Mouse (Mus musculus) forebrain, embryonic 15.5 days (tissue): ENCODE results near the gene Evc. TPM values are rescaled to one million over a fixed set of nuclear protein-coding genes. Genes with fewer than 3 reads are reported as not detected.

Experiments
- ATAC-seq: fragments of 200-750 bp; cut with Nextera tagmentation; replicated peaks from 2 replicates; pipeline ENCODE4 v1.8.0; 2017; ENCODE audit warnings: mild to moderate bottlenecking, moderate TSS enrichment, moderate library complexity
- H3K27ac ChIP-seq: fragments of 300-500 bp; sonication (generic); replicated peaks from 2 replicates; pipeline ENCODE4 v1.5.1; 2015; ENCODE audit warnings: mild to moderate bottlenecking, inconsistent platforms
- H3K27me3 ChIP-seq: fragments of 300-500 bp; sonication (generic); 2 replicates; pipeline ENCODE4 v1.6.1; 2015; ENCODE audit warnings: inconsistent platforms
- H3K36me3 ChIP-seq: fragments of 300-500 bp; sonication (generic); 2 replicates; pipeline ENCODE4 v1.6.1; 2015; ENCODE audit warnings: mild to moderate bottlenecking, inconsistent platforms
- H3K4me1 ChIP-seq: fragments of 300-500 bp; sonication (generic); 2 replicates; pipeline ENCODE4 v1.6.1; 2015; ENCODE audit warnings: inconsistent platforms
- H3K4me2 ChIP-seq: fragments of 300-500 bp; sonication (generic); replicated peaks from 2 replicates; pipeline ENCODE4 v1.6.1; 2015; ENCODE audit warnings: mild to moderate bottlenecking, inconsistent platforms
- H3K4me3 ChIP-seq: fragments of 300-500 bp; sonication (generic); 2 replicates; pipeline ENCODE4 v1.5.1; 2015; ENCODE audit warnings: mild to moderate bottlenecking, inconsistent platforms
- H3K9ac ChIP-seq: fragments of 300-500 bp; sonication (generic); replicated peaks from 2 replicates; pipeline ENCODE4 v1.6.1; 2015; ENCODE audit warnings: mild to moderate bottlenecking, inconsistent platforms
- H3K9me3 ChIP-seq: fragments of 300-500 bp; sonication (generic); 2 replicates; pipeline ENCODE4 v1.6.1; 2016; ENCODE audit warnings: inconsistent platforms
- WGBS: fragments of 180-500 bp; shearing (Covaris S2); methylation state at CpG from one replicate; pipeline ENCODE4 v1.1.7; 2015; ENCODE audit warnings: mixed read lengths; 5-methylcytosine and 5-hydroxymethylcytosine counted together
- polyA plus RNA-seq: library from polyadenylated mRNA; unstranded; fragments of >200 nt; fragmentation: Nextera tagmentation; extraction: Ambion mirVana; gene quantifications from 2 replicates; pipeline ENCODE4 v1.2.1, GENCODE M21; 2015

Gene Evc
- polyA plus RNA-seq, result 7.1 and 9.3 TPM in 2 replicates

DNA sequence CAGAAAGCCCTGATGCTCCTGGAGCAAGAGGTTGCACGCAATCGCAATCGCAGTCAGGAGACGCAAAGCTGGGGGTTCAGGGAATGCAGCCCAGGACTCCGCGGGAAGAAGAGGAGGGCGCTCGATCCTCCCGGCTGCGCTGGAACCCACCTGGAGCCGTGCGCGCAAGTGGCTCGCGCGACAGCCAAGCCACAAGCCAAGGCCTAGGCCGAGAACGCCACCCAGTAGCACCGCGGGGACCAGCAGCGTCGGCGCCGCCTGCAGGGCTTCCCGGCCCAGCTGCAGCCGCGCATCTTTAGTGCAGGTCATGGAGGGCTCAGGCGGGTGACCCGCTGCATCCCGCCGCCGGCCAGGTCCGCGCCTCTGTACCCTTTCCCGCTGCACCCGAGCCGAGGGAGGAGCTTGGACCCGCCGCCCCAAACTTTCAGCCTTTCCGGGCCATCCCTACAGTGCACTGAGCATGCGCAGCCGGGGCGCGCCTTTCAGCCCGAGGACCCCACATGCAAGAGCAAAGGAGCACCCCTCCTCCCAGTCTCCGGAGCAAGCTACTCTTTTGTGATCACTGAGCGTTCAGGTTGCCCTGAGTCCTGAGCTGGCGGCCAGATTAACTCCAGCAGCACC is at the start of gene Evc:
TSS of gene Evc (minus strand) at position 410 of the 621 bp plus-strand sequence.
- WGBS, result under 1% methylated on average over 48 of the region's 48 CpGs
- peak within 1 kb of the TSS; percentile 79 for H3K4me3 ChIP-seq
- no peaks in the 10 kb centered on the region for H3K36me3 ChIP-seq
- H3K9ac ChIP-seq, result peak within 1 kb of the TSS; percentile 63
- peak; percentile 76 for ATAC-seq
- no peaks in the 10 kb centered on the region for H3K9me3 ChIP-seq
- H3K4me1 ChIP-seq, result peaks cover 38% of the 10 kb centered on the region
- no peak within 1 kb of the TSS for H3K27ac ChIP-seq
- no peaks in the 10 kb centered on the region for H3K27me3 ChIP-seq
- peak within 1 kb of the TSS; percentile 100 for H3K4me2 ChIP-seq

GRCm38 (mm10) chr5:37383570-37383969 is 46.9 kb upstream of the Evc start:
- no peak overlapping the region for H3K27ac ChIP-seq
- no peaks in the 10 kb centered on the region for H3K4me1 ChIP-seq
- no peaks in the 10 kb centered on the region for H3K9me3 ChIP-seq
- H3K27me3 ChIP-seq, result no peaks in the 10 kb centered on the region
- no peaks in the 10 kb centered on the region for H3K36me3 ChIP-seq
- no peak overlapping the region for H3K9ac ChIP-seq
- WGBS, result 87% methylated on average over 3 of the region's 3 CpGs
- ATAC-seq, result no peak
- H3K4me2 ChIP-seq, result no peak overlapping the region
- no peak overlapping the region for H3K4me3 ChIP-seq

- H3K27ac ChIP-seq, result no peak overlapping the region
- no peak overlapping the region for H3K4me2 ChIP-seq
- no peaks in the 10 kb centered on the region for H3K27me3 ChIP-seq
- no peak for ATAC-seq
- no peaks in the 10 kb centered on the region for H3K36me3 ChIP-seq
- 89% methylated on average over 4 of the region's 4 CpGs for WGBS
- H3K4me3 ChIP-seq, result no peak overlapping the region
- no peak overlapping the region for H3K9ac ChIP-seq
- no peaks in the 10 kb centered on the region for H3K9me3 ChIP-seq
- H3K4me1 ChIP-seq, result peaks cover 5% of the 10 kb centered on the region; the same call in 1 of the 2 replicates
Observed at GRCm38 (mm10) chr5:37380641-37381040, 43.9 kb upstream of the Evc start.

GRCm38 (mm10) chr5:37377376-37377775 is 40.7 kb upstream of the Evc start:
- Histone ChIP-seq H3K9me3 (no peaks in the 10 kb centered on the region), H3K4me2 (no peak overlapping the region), H3K4me3 (no peak overlapping the region), H3K9ac (no peak overlapping the region), H3K27me3 (no peaks in the 10 kb centered on the region), H3K27ac (peak overlapping the region; percentile 54), H3K36me3 (no peaks in the 10 kb centered on the region), H3K4me1 (peaks cover 5% of the 10 kb centered on the region; the same call in 1 of the 2 replicates)
- 61% methylated on average over 7 of the region's 7 CpGs for WGBS
- ATAC-seq, result peak; percentile 26

GRCm38 (mm10) chr5:37368796-37369195 is 32.1 kb upstream of the Evc start:
- Histone ChIP-seq H3K4me2 (no peak overlapping the region), H3K27me3 (no peaks in the 10 kb centered on the region), H3K4me1 (peaks cover 13% of the 10 kb centered on the region; the same call in 1 of the 2 replicates), H3K9ac (no peak overlapping the region), H3K36me3 (no peaks in the 10 kb centered on the region), H3K9me3 (no peaks in the 10 kb centered on the region), H3K4me3 (no peak overlapping the region), H3K27ac (peak overlapping the region; percentile 11; the same call in 1 of the 2 replicates)
- 0 out of 2 replicates have a peak, but pooled peaks have one; percentile 26 for ATAC-seq
- WGBS, result 76% methylated on average over 8 of the region's 8 CpGs

GRCm38 (mm10) chr5:37365751-37366150 is 29.1 kb upstream of the Evc start:
- ATAC-seq, result peak; percentile 42; the same call in 1 of the 2 replicates

GRCm38 (mm10) chr5:37363284-37363683 is 26.6 kb upstream of the Evc start:
- H3K4me3 ChIP-seq, result no peak overlapping the region
- no peak overlapping the region for H3K9ac ChIP-seq
- 88% methylated on average over 5 of the region's 5 CpGs for WGBS
- H3K27ac ChIP-seq, result no peak overlapping the region
- H3K4me2 ChIP-seq, result no peak overlapping the region
- no peaks in the 10 kb centered on the region for H3K36me3 ChIP-seq
- no peaks in the 10 kb centered on the region for H3K9me3 ChIP-seq
- H3K27me3 ChIP-seq, result no peaks in the 10 kb centered on the region
- ATAC-seq, result no peak
- H3K4me1 ChIP-seq, result peaks cover 13% of the 10 kb centered on the region; the same call in 1 of the 2 replicates

More at GRCm38 (mm10) chr5:37365751-37366150, 29.1 kb upstream of the Evc start:
- H3K27me3 ChIP-seq, result no peaks in the 10 kb centered on the region
- H3K27ac ChIP-seq, result peak overlapping the region; percentile 12
- no peaks in the 10 kb centered on the region for H3K36me3 ChIP-seq
- no peak overlapping the region for H3K9ac ChIP-seq
- H3K9me3 ChIP-seq, result no peaks in the 10 kb centered on the region
- no peak overlapping the region for H3K4me2 ChIP-seq
- H3K4me3 ChIP-seq, result no peak overlapping the region
- H3K4me1 ChIP-seq, result peaks cover 13% of the 10 kb centered on the region; the same call in 1 of the 2 replicates

DNA sequence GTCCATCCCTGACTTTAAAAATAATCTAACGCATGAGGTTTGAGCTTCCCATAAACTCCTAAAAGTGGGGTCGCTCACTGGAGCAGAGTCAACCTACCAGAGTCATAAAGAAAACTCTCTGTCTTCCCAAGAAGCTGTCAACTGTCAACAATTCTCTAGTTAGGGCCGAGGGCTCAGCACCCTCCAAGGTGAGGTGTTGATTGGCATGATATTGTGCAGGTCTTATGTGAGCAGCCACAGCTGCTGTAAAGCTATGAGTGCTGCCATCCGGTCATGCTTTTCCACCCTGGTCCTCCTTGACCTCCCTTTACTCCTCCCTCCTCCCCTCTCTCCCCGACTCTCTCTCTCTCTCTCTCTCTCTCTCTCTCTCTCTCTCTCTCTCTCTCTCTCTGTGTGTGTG is 25.9 kb upstream of the Evc start:
- Histone ChIP-seq H3K9me3 (no peaks in the 10 kb centered on the region), H3K27ac (no peak overlapping the region)

GRCm38 (mm10) chr5:37356027-37356426 is 19.3 kb upstream of the Evc start:
- Histone ChIP-seq H3K4me2 (no peak overlapping the region), H3K36me3 (0 out of 2 replicates have a peak, but pooled peaks cover 7% of the 10 kb centered on the region), H3K9ac (no peak overlapping the region), H3K4me1 (peaks cover 8% of the 10 kb centered on the region; the same call in 1 of the 2 replicates), H3K4me3 (no peak overlapping the region), H3K27ac (0 out of 2 replicates have a peak overlapping the region, but pooled peaks have one; percentile 19), H3K9me3 (no peaks in the 10 kb centered on the region), H3K27me3 (no peaks in the 10 kb centered on the region)
- ATAC-seq, result 0 out of 2 replicates have a peak, but pooled peaks have one; percentile 29
- WGBS, result 31% methylated on average over 8 of the region's 8 CpGs

More for the DNA sequence above, 25.9 kb upstream of the Evc start:
- Histone ChIP-seq H3K4me1 (peaks cover 13% of the 10 kb centered on the region; the same call in 1 of the 2 replicates), H3K9ac (no peak overlapping the region), H3K4me2 (no peak overlapping the region), H3K36me3 (no peaks in the 10 kb centered on the region), H3K27me3 (no peaks in the 10 kb centered on the region), H3K4me3 (no peak overlapping the region)
- WGBS, result 88% methylated on average over 5 of the region's 5 CpGs
- ATAC-seq, result no peak

DNA sequence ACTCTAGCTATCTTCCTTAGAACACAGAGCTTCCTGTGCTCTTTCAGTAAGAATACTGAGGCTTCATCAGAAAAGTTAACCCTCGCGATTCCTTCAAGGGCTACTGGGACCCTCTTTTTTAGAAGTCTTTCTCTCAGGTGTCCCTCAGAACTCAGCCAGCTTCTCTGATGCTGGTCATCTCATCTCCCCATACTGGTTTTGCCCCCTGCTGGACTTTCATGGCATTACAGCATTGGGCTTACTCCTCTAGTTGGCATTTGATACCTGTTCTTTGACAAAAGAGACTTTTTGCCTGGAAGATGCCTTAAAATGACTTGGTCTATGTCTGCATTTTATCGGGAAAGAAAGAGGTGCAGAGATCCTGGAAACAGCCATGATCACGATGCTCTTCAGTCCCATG is 17.7 kb upstream of the Evc start:
- Histone ChIP-seq H3K4me2 (no peak overlapping the region), H3K27me3 (no peaks in the 10 kb centered on the region), H3K9ac (no peak overlapping the region), H3K4me3 (no peak overlapping the region), H3K27ac (no peak overlapping the region), H3K36me3 (0 out of 2 replicates have a peak, but pooled peaks cover 7% of the 10 kb centered on the region), H3K4me1 (peaks cover 8% of the 10 kb centered on the region; the same call in 1 of the 2 replicates), H3K9me3 (no peaks in the 10 kb centered on the region)
- 88% methylated on average over 4 of the region's 4 CpGs for WGBS
- ATAC-seq, result no peak

- Histone ChIP-seq H3K9ac (no peak overlapping the region), H3K4me1 (peaks cover 8% of the 10 kb centered on the region; the same call in 1 of the 2 replicates), H3K4me3 (no peak overlapping the region), H3K27ac (no peak overlapping the region), H3K4me2 (no peak overlapping the region), H3K36me3 (0 out of 2 replicates have a peak, but pooled peaks cover 7% of the 10 kb centered on the region), H3K27me3 (no peaks in the 10 kb centered on the region), H3K9me3 (no peaks in the 10 kb centered on the region)
- WGBS, result 89% methylated on average over 2 of the region's 2 CpGs
- ATAC-seq, result no peak
Observed at GRCm38 (mm10) chr5:37351791-37352190, 15.1 kb upstream of the Evc start.

DNA sequence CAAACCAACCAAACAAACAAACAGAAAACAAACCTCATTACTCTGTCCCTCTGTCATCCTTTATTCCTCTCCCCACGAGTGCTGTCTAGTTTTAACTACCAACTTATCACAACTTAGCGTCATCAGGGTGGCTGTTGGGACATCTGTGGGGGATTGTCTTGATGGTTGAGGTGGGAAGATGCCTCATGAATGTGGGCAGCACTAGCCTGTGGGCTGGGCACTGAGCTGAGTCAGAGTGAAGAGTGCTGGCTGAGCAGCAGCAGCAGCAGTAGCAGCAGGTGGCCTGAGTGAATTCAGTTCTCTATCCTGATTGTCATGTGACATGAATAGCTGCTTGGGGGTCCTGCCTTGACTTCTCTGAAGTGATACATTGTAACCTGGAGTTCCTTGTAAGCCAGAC is 7.3 kb upstream of the Evc start:
- Histone ChIP-seq H3K9me3 (no peaks in the 10 kb centered on the region), H3K27ac (no peak overlapping the region), H3K36me3 (no peaks in the 10 kb centered on the region), H3K9ac (no peak overlapping the region), H3K4me1 (peaks cover 5% of the 10 kb centered on the region; the same call in 1 of the 2 replicates), H3K27me3 (no peaks in the 10 kb centered on the region), H3K4me2 (no peak overlapping the region), H3K4me3 (no peak overlapping the region)
- WGBS, result 90% methylated on average over 2 of the region's 2 CpGs
- ATAC-seq, result no peak
